Mouse (Mus musculus) ES-E14 (cell line): ENCODE results near the gene Ccdc12.

ENCODE experiments used
- CHD2 ChIP-seq: IDR thresholded peaks from 2 replicates; pipeline ENCODE4 v1.6.1; 2014; ENCODE audit warnings: mild to moderate bottlenecking, low read depth, low read length, inconsistent platforms
- HCFC1 ChIP-seq: IDR thresholded peaks from 2 replicates; pipeline ENCODE4 v1.6.1; 2012; ENCODE audit warnings: low read length, inconsistent platforms, borderline replicate concordance; ENCODE audit not compliant: insufficient read depth
- MAFK ChIP-seq: IDR thresholded peaks from 2 replicates; pipeline ENCODE4 v1.6.1; 2014; ENCODE audit warnings: mild to moderate bottlenecking, low read depth, low read length, inconsistent platforms; ENCODE audit not compliant: insufficient read depth
- ZC3H11A ChIP-seq: IDR thresholded peaks from 2 replicates; pipeline ENCODE4 v1.6.1; 2012; ENCODE audit warnings: low read depth, mild to moderate bottlenecking, inconsistent platforms, low read length, borderline replicate concordance
- ZNF384 ChIP-seq: IDR thresholded peaks from 2 replicates; pipeline ENCODE4 v1.6.1; 2012; ENCODE audit warnings: low read depth, low read length, inconsistent platforms

DNA sequence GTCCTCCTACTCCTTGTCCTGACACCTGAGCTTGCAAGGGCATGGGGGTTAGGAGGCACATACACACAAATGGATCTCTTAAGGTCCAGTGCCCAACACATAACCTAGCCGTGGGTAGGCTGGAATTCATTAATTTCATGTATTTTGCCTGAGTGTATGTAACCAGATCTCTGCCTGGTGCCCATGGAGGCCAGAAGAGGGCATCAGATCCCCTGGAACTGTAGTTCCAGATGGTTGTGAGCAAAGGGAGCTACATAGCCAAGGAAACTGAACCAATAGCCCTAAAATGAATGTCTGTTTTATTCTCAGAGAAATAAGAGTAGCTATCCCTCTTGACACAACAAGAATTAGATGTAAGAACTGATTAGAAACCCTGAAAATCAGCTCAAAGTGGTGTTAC, 59.1 kb downstream of the Ccdc12 start:
- TF ChIP-seq HCFC1 (no peak), MAFK (no peak), ZC3H11A (no peak), CHD2 (no peak), ZNF384 (no peak)
